Mouse (Mus musculus): ENCODE results near the gene Creb3l1. TPM values are rescaled to one million over a fixed set of nuclear protein-coding genes. Genes with fewer than 3 reads are reported as not detected.
A peak's percentile ranks its signal among the peaks of the same experiment; 100 is the strongest.

The Creb3l1 gene
- polyA plus RNA-seq, 1 experiment from 2014 or later, result 3.6 TPM

- CTCF ChIA-PET, result interaction anchor here (1.2 to 3.6 kb wide), 2 partner anchors 16 to 27 kb away, joined by 3 to 16 read pairs; no protein-coding TSS in a partner anchor
- H3K27me3 ChIP-seq, result peaks cover 36% of the 10 kb centered on the region
- ATAC-seq, result no peak
Measured at GRCm38 (mm10) chr2:91971231-91972097, 52.8 kb downstream of the Creb3l1 start.

GRCm38 (mm10) chr2:91967962-91968361, 56.3 kb downstream of the Creb3l1 start:
- ATAC-seq, result no peak
- ChIA-PET POLR2A (no interaction called here), CTCF (no interaction called here)
- H3K27me3 ChIP-seq, result peaks cover 14% of the 10 kb centered on the region
- DNase-seq (ENCODE audit: low read depth, low spot score), result no peak
- in situ Hi-C loops (cut with MboI; ENCODE audit: low pct_unique_long_range_greater_than_20kb), result no loop called here
- TF ChIP-seq CTCF (IDR thresholded peaks at IDR 0.05), result no peak

More at GRCm38 (mm10) chr2:91971231-91972097, 52.8 kb downstream of the Creb3l1 start:
- POLR2A ChIA-PET, result interaction anchor here (0.7 kb wide), 1 partner anchor 31 kb away, joined by 3 read pairs; no protein-coding TSS in a partner anchor
- no peak for TF ChIP-seq CTCF (IDR thresholded peaks at IDR 0.05)
- no peak for DNase-seq (ENCODE audit: low read depth, low spot score)
- in situ Hi-C loops (cut with MboI; ENCODE audit: low pct_unique_long_range_greater_than_20kb), result no loop called here

GRCm38 (mm10) chr2:91966367-91966766, 57.9 kb downstream of the Creb3l1 start:
- CTCF ChIA-PET, result no interaction called here
- ATAC-seq (no peak), DNase-seq (ENCODE audit: low read depth, low spot score) (no peak)
- POLR2A ChIA-PET, result no interaction called here
- in situ Hi-C loops (cut with MboI; ENCODE audit: low pct_unique_long_range_greater_than_20kb), result no loop called here
- H3K27me3 ChIP-seq, result peaks cover 8% of the 10 kb centered on the region
- no peak for TF ChIP-seq CTCF (IDR thresholded peaks at IDR 0.05)

GRCm38 (mm10) chr2:91965417-91965816, 58.9 kb downstream of the Creb3l1 start:
- in situ Hi-C loops (cut with MboI; ENCODE audit: low pct_unique_long_range_greater_than_20kb), result no loop called here
- ChIA-PET CTCF (no interaction called here), POLR2A (no interaction called here)
- TF ChIP-seq CTCF (IDR thresholded peaks at IDR 0.05), result no peak
- ATAC-seq, result no peak
- DNase-seq (ENCODE audit: low read depth, low spot score), result no peak
- H3K27me3 ChIP-seq, result peaks cover 8% of the 10 kb centered on the region

- POLR2A ChIA-PET, result no interaction called here
- CTCF ChIA-PET, result interaction anchor here (1.0 to 5.8 kb wide), 4 partner anchors 9 to 23 kb away, joined by 5 to 63 read pairs (median 10); partner anchors contain the start of gene Gm9821
- in situ Hi-C loops (cut with MboI; ENCODE audit: low pct_unique_long_range_greater_than_20kb), result no loop called here
- ATAC-seq (no peak), DNase-seq (ENCODE audit: low read depth, low spot score) (no peak)
- no peak for TF ChIP-seq CTCF (IDR thresholded peaks at IDR 0.05)
- H3K27me3 ChIP-seq, result peaks cover 5% of the 10 kb centered on the region
Measured at GRCm38 (mm10) chr2:91964610-91965204, 59.6 kb downstream of the Creb3l1 start.

GRCm38 (mm10) chr2:91963443-91963932, 60.8 kb downstream of the Creb3l1 start:
- TF ChIP-seq CTCF (IDR thresholded peaks at IDR 0.05), result no peak
- peaks cover 5% of the 10 kb centered on the region for H3K27me3 ChIP-seq
- POLR2A ChIA-PET, result no interaction called here
- DNase-seq (ENCODE audit: low read depth, low spot score) (no peak), ATAC-seq (peak; percentile 88)
- CTCF ChIA-PET, result interaction anchor here (1.0 to 5.8 kb wide), 5 partner anchors 9 to 24 kb away, joined by 5 to 63 read pairs (median 10); partner anchors contain the start of gene Gm9821
- in situ Hi-C loops (cut with MboI; ENCODE audit: low pct_unique_long_range_greater_than_20kb), result no loop called here

GRCm38 (mm10) chr2:91962864-91963401, 61.4 kb downstream of the Creb3l1 start:
- ChIA-PET POLR2A (interaction anchor here (0.7 to 1.4 kb wide), 2 partner anchors 13 to 433 kb away, joined by 4 read pairs; no protein-coding TSS in a partner anchor), CTCF (interaction anchor here (1.3 to 5.8 kb wide), 4 partner anchors 9 to 25 kb away, joined by 5 to 63 read pairs (median 10); partner anchors contain the start of gene Gm9821)
- TF ChIP-seq CTCF (IDR thresholded peaks at IDR 0.05), result no peak
- no peak for DNase-seq (ENCODE audit: low read depth, low spot score)
- ATAC-seq, result peak; percentile 34
- in situ Hi-C loops (cut with MboI; ENCODE audit: low pct_unique_long_range_greater_than_20kb), result no loop called here
- peaks cover 5% of the 10 kb centered on the region for H3K27me3 ChIP-seq

- peaks cover 5% of the 10 kb centered on the region for H3K27me3 ChIP-seq
- ATAC-seq (no peak), DNase-seq (ENCODE audit: low read depth, low spot score) (no peak)
- TF ChIP-seq CTCF (IDR thresholded peaks at IDR 0.05), result no peak
- in situ Hi-C loops (cut with MboI; ENCODE audit: low pct_unique_long_range_greater_than_20kb), result no loop called here
- POLR2A ChIA-PET, result interaction anchor here (0.6 to 1.4 kb wide), 3 partner anchors 13 to 434 kb away, joined by 4 to 6 read pairs (median 4); partner anchors contain the start of gene Mdk
- CTCF ChIA-PET, result interaction anchor here (2.6 to 5.8 kb wide), 3 partner anchors 8 to 25 kb away, joined by 10 to 63 read pairs (median 11); partner anchors contain the start of gene Gm9821
Measured at GRCm38 (mm10) chr2:91961901-91962761, 62.2 kb downstream of the Creb3l1 start.

- TF ChIP-seq CTCF (IDR thresholded peaks at IDR 0.05), result no peak
- POLR2A ChIA-PET, result interaction anchor here (0.7 to 1.4 kb wide), 2 partner anchors 13 to 225 kb away, joined by 4 to 6 read pairs; no protein-coding TSS in a partner anchor
- CTCF ChIA-PET, result interaction anchor here (1.4 to 5.8 kb wide), 3 partner anchors 11 to 17 kb away, joined by 3 to 63 read pairs (median 14); partner anchors contain the start of gene Gm9821
- no peak for ATAC-seq
- peaks cover 3% of the 10 kb centered on the region for H3K27me3 ChIP-seq
- in situ Hi-C loops (cut with MboI; ENCODE audit: low pct_unique_long_range_greater_than_20kb), result no loop called here
- no peak for DNase-seq (ENCODE audit: low read depth, low spot score)
Measured at GRCm38 (mm10) chr2:91960459-91960858, 63.8 kb downstream of the Creb3l1 start.
